Mouse (Mus musculus) embryonic facial prominence, embryonic 12.5 days (tissue): ENCODE data around the gene Pbx4. TPM values are rescaled to one million over a fixed set of nuclear protein-coding genes. Genes with fewer than 3 reads are reported as not detected.

Experiments used
- ATAC-seq: fragments of 200-750 bp; cut with Nextera tagmentation; 2 replicates; pipeline ENCODE4 v1.8.0; 2017; ENCODE audit not compliant: insufficient number of reproducible peaks, insufficient read depth, low FRiP score, low TSS enrichment
- H3K27ac ChIP-seq: fragments of 300-500 bp; sonication (generic); 2 replicates; pipeline ENCODE4 v1.5.1; 2016; ENCODE audit warnings: mild to moderate bottlenecking
- H3K27me3 ChIP-seq: fragments of 300-500 bp; sonication (generic); 2 replicates; pipeline ENCODE4 v1.6.1; 2016; ENCODE audit warnings: mild to moderate bottlenecking, moderate library complexity
- H3K36me3 ChIP-seq: fragments of 300-500 bp; sonication (generic); 2 replicates; pipeline ENCODE4 v1.6.1; 2016; ENCODE audit warnings: mild to moderate bottlenecking
- H3K4me1 ChIP-seq: fragments of 300-500 bp; sonication (generic); 2 replicates; pipeline ENCODE4 v1.6.1; 2016
- H3K4me2 ChIP-seq: fragments of 300-500 bp; sonication (generic); replicated peaks from 2 replicates; pipeline ENCODE4 v1.6.1; 2016; ENCODE audit warnings: mild to moderate bottlenecking, moderate library complexity
- H3K4me3 ChIP-seq: fragments of 300-500 bp; sonication (generic); 2 replicates; pipeline ENCODE4 v1.5.1; 2016; ENCODE audit warnings: mild to moderate bottlenecking
- H3K9ac ChIP-seq: fragments of 300-500 bp; sonication (generic); 2 replicates; pipeline ENCODE4 v1.6.1; 2016; ENCODE audit warnings: mild to moderate bottlenecking, moderate library complexity
- H3K9me3 ChIP-seq: fragments of 300-500 bp; sonication (generic); 2 replicates; pipeline ENCODE4 v1.6.1; 2016; ENCODE audit warnings: mild to moderate bottlenecking, moderate library complexity
- WGBS: fragments of 180-500 bp; shearing (Covaris S2); methylation state at CpG from one replicate; pipeline ENCODE4 v1.1.7; 2016; 5-methylcytosine and 5-hydroxymethylcytosine counted together
- polyA plus RNA-seq: library from polyadenylated mRNA; unstranded; fragments of >200 nt; fragmentation: Nextera tagmentation; extraction: Ambion mirVana; gene quantifications from 2 replicates; pipeline ENCODE4 v1.2.1, GENCODE M21; 2016

The Pbx4 gene
- polyA plus RNA-seq, 1 experiment from 2014 or later: 13.4 TPM

GRCm38 (mm10) chr8:69903063-69903542 lies 70.8 kb downstream of the Pbx4 start:
- Histone ChIP-seq H3K4me1 (peaks cover 20% of the 10 kb centered on the region), H3K36me3 (peaks cover 20% of the 10 kb centered on the region), H3K9ac (peak overlapping the region; percentile 67), H3K27ac (peak overlapping the region; percentile 91), H3K4me2 (peak overlapping the region; percentile 95), H3K27me3 (no peaks in the 10 kb centered on the region), H3K4me3 (peak overlapping the region; percentile 70), H3K9me3 (no peaks in the 10 kb centered on the region)
- peak; percentile 89 for ATAC-seq
- WGBS: under 1% methylated on average over 45 of the region's 45 CpGs

DNA sequence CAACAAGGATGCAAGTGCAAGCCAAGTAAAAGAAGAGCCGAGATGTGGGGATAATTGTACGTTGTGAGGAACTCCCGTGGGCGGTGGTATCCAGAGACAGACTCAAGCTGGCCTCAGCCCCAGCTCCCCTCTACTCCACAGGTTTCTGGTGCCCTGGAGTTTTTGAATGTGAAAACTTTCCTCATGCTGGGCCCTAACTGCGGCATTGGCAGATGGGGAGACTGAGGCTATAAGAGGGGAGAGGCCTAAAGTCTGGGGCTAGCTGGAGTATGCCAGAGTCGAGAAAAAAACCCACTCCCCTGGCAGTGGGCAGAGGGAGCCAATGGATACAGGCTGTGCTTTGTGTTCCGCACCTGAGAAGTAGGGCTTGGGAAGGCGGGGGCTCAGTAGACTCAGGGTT lies 71.8 kb downstream of the Pbx4 start:
- peaks cover 20% of the 10 kb centered on the region for H3K4me1 ChIP-seq
- peak overlapping the region; percentile 70; the same call in 1 of the 2 replicates for H3K4me3 ChIP-seq
- peaks cover 19% of the 10 kb centered on the region for H3K36me3 ChIP-seq
- no peak overlapping the region for H3K27ac ChIP-seq
- no peak for ATAC-seq
- 75% methylated on average over 8 of the region's 8 CpGs for WGBS
- H3K27me3 ChIP-seq: no peaks in the 10 kb centered on the region
- no peaks in the 10 kb centered on the region for H3K9me3 ChIP-seq
- H3K9ac ChIP-seq: no peak overlapping the region
- H3K4me2 ChIP-seq: peak overlapping the region; percentile 95; the same call in 1 of the 2 replicates

DNA sequence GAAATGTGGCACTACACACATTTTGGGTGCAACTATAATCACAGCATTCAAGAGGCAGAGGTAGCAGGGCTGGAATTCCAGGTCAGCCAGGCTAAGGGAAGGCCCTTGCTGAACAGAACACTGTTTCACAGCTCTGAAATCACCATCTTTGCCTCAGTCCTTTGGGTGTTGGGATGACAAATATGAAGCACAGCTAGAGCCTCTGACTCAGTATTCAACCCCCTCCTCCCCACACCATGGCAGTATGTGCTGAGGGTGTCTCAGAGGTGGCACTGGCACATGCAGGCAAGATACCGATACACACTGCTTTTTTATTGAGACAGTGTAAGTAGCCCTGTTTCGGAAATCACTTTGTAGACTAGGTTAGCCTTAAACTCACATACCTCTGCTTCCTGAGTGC lies 74.0 kb downstream of the Pbx4 start:
- Histone ChIP-seq H3K36me3 (peaks cover 37% of the 10 kb centered on the region), H3K9me3 (no peaks in the 10 kb centered on the region), H3K4me1 (peaks cover 10% of the 10 kb centered on the region), H3K27ac (no peak overlapping the region), H3K4me2 (no peak overlapping the region), H3K4me3 (no peak overlapping the region), H3K9ac (no peak overlapping the region), H3K27me3 (no peaks in the 10 kb centered on the region)
- no peak for ATAC-seq
- 87% methylated on average over 2 of the region's 2 CpGs for WGBS

- H3K4me1 ChIP-seq: peaks cover 6% of the 10 kb centered on the region
- 91% methylated on average over 2 of the region's 2 CpGs for WGBS
- no peaks in the 10 kb centered on the region for H3K27me3 ChIP-seq
- no peak overlapping the region for H3K9ac ChIP-seq
- no peaks in the 10 kb centered on the region for H3K9me3 ChIP-seq
- ATAC-seq: no peak
- peaks cover 46% of the 10 kb centered on the region for H3K36me3 ChIP-seq
- no peak overlapping the region for H3K27ac ChIP-seq
- H3K4me2 ChIP-seq: no peak overlapping the region
- H3K4me3 ChIP-seq: no peak overlapping the region
Observed at GRCm38 (mm10) chr8:69907106-69907505, 74.8 kb downstream of the Pbx4 start.

DNA sequence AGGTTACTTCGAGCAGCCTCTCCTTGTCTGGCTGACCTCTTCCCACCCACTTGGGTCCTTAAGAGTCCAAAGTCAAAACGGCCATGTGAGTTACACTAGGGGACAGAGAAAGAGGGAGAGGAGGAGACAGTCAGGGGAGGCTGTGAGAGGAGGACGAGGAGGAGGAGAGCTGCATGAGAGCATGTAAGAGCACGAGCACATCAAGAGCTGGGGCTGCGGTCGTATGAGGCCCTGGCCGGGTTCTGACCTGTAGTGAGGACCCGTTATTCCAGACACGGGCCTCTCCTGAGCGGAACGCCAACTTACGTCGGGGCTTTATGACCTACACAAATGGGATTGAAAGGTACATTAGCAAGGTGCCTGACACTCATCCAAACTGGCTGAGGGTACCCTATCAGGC lies 79.6 kb downstream of the Pbx4 start:
- no peaks in the 10 kb centered on the region for H3K4me1 ChIP-seq
- no peak overlapping the region for H3K4me3 ChIP-seq
- H3K9ac ChIP-seq: no peak overlapping the region
- 91% methylated on average over 13 of the region's 13 CpGs for WGBS
- ATAC-seq: no peak
- H3K9me3 ChIP-seq: no peaks in the 10 kb centered on the region
- no peak overlapping the region for H3K4me2 ChIP-seq
- no peak overlapping the region for H3K27ac ChIP-seq
- H3K36me3 ChIP-seq: peaks cover 91% of the 10 kb centered on the region
- no peaks in the 10 kb centered on the region for H3K27me3 ChIP-seq

DNA sequence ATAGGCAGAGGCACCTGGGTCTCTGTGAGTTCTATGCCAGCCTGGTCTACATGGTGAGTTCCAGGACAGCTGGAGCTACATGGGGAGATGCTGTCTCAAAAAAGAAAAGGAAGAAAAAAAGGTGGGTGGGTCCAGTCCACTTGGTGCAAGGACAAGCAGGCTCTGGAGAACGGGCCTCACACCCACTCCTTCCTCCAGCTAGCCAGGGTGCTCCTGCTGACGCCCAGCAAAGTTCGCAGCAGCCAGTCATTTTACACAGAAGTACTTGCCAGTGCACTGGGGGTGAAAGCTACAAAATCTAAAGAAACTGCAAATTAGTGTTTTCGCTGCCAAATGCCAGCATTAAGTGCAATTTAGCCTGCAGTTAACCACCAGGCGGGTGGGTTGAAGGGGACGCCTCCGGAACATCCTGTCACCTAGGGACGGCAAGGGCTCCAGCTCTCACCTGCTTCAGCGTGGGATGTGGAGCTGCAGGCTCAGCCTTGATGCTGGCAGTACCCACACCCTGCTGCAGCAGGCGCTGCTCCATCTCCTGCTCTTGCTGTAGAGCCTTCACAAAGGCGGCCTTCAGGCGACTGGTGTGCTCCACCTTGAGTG lies 80.3 kb downstream of the Pbx4 start:
- no peaks in the 10 kb centered on the region for H3K27me3 ChIP-seq
- H3K4me2 ChIP-seq: no peak overlapping the region
- ATAC-seq: no peak
- no peak overlapping the region for H3K27ac ChIP-seq
- no peaks in the 10 kb centered on the region for H3K4me1 ChIP-seq
- peaks cover 91% of the 10 kb centered on the region for H3K36me3 ChIP-seq
- no peak overlapping the region for H3K9ac ChIP-seq
- WGBS: 89% methylated on average over 12 of the region's 12 CpGs
- no peak overlapping the region for H3K4me3 ChIP-seq
- H3K9me3 ChIP-seq: no peaks in the 10 kb centered on the region

DNA sequence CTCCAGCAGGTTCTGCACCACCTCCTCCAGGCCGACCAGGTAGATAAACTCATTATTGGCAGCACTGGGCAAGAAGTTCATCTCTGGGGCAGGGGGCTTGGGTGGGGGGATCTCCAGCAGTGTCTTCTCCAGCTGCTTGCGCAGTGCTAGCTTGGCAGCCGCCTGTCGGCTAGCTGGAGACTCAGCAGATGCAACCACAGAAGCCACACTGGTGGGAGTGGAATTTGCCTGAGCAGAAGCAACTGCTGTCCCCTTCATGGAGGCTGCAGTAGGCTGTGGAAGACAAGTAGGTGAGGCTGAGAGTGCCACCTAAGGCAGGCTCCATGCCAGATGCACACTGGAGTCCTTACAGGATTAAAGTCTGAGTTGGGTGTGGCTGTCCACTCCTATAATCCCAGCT lies 82.2 kb downstream of the Pbx4 start:
- no peak overlapping the region for H3K27ac ChIP-seq
- no peak overlapping the region for H3K9ac ChIP-seq
- WGBS: 87% methylated on average over 4 of the region's 4 CpGs
- no peaks in the 10 kb centered on the region for H3K4me1 ChIP-seq
- H3K36me3 ChIP-seq: peaks cover 82% of the 10 kb centered on the region
- H3K27me3 ChIP-seq: no peaks in the 10 kb centered on the region
- H3K4me3 ChIP-seq: no peak overlapping the region
- no peak for ATAC-seq
- no peak overlapping the region for H3K4me2 ChIP-seq
- no peaks in the 10 kb centered on the region for H3K9me3 ChIP-seq

DNA sequence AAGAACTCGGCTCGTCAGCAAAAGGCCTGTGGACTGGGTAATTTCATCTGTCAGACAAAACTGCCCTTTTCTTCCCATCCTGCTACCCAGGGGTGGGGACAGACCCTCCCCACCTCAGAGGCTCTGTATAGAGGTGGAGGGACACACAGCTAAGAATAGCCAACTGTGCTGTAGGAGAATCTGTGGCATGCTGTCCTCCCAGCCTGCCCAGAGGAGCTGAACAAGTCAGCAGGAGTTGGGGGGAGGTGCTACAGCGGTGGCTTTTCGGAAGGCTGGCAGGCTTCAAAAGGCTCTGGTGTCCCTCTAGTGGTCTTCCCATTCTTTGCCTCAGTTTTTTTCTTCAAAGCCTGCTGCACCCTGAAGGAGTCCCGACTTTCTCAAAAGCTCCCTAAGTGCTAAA lies 83.5 kb downstream of the Pbx4 start:
- H3K4me1 ChIP-seq: peaks cover 10% of the 10 kb centered on the region
- no peak overlapping the region for H3K4me3 ChIP-seq
- H3K9me3 ChIP-seq: no peaks in the 10 kb centered on the region
- peaks cover 70% of the 10 kb centered on the region for H3K36me3 ChIP-seq
- no peak for ATAC-seq
- no peak overlapping the region for H3K27ac ChIP-seq
- no peak overlapping the region for H3K9ac ChIP-seq
- H3K27me3 ChIP-seq: no peaks in the 10 kb centered on the region
- H3K4me2 ChIP-seq: no peak overlapping the region
- WGBS: 60% methylated on average over 5 of the region's 5 CpGs

GRCm38 (mm10) chr8:69918506-69918905 lies 86.2 kb downstream of the Pbx4 start:
- Histone ChIP-seq H3K27me3 (no peaks in the 10 kb centered on the region), H3K36me3 (peaks cover 42% of the 10 kb centered on the region), H3K9me3 (no peaks in the 10 kb centered on the region), H3K4me1 (peaks cover 19% of the 10 kb centered on the region), H3K4me3 (no peak overlapping the region), H3K4me2 (no peak overlapping the region), H3K27ac (no peak overlapping the region), H3K9ac (no peak overlapping the region)
- ATAC-seq: no peak

DNA sequence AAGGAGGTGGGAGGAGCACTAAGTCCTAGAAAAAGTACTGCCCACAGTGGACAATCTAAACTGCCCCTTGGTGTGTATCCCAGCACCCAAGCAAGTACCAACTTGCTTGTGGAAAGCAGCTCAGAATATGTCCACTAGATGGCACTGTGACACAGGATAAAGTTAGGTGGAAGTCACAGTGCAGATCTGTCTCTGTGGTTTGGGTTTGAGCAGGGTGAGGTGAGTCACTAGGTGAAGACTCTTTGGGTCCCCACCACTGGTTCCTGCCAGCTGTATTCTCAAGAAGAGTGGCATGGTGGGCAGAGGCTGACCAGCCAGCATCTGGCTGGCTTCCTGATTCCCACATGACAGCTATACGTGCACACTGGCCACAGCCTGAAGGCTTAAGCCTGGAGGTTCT lies 86.7 kb downstream of the Pbx4 start:
- Histone ChIP-seq H3K9me3 (no peaks in the 10 kb centered on the region), H3K4me1 (peaks cover 19% of the 10 kb centered on the region), H3K4me3 (no peak overlapping the region), H3K36me3 (peaks cover 37% of the 10 kb centered on the region), H3K9ac (no peak overlapping the region), H3K27ac (no peak overlapping the region), H3K27me3 (no peaks in the 10 kb centered on the region), H3K4me2 (no peak overlapping the region)
- no peak for ATAC-seq
- 65% methylated on average over 1 of the region's 1 CpGs for WGBS

- Histone ChIP-seq H3K9ac (peak overlapping the region; percentile 20; the same call in 1 of the 2 replicates), H3K9me3 (no peaks in the 10 kb centered on the region), H3K4me1 (peaks cover 19% of the 10 kb centered on the region), H3K27me3 (no peaks in the 10 kb centered on the region), H3K4me3 (no peak overlapping the region), H3K36me3 (peaks cover 27% of the 10 kb centered on the region), H3K27ac (peak overlapping the region; percentile 70), H3K4me2 (peak overlapping the region; percentile 26)
- WGBS: 34% methylated on average over 11 of the region's 11 CpGs
- no peak for ATAC-seq
Observed at GRCm38 (mm10) chr8:69919876-69920662, 87.8 kb downstream of the Pbx4 start.

GRCm38 (mm10) chr8:69921141-69921540 lies 88.8 kb downstream of the Pbx4 start:
- Histone ChIP-seq H3K4me1 (peaks cover 19% of the 10 kb centered on the region), H3K27ac (peak overlapping the region; percentile 70), H3K27me3 (no peaks in the 10 kb centered on the region), H3K4me2 (no peak overlapping the region), H3K4me3 (no peak overlapping the region), H3K36me3 (peaks cover 16% of the 10 kb centered on the region), H3K9me3 (no peaks in the 10 kb centered on the region), H3K9ac (no peak overlapping the region)
- 96% methylated on average over 2 of the region's 2 CpGs for WGBS
- no peak for ATAC-seq
